Mouse (Mus musculus) liver, embryonic 14.5 days (tissue): ENCODE measurements around the gene Wfikkn1.

Experiments used
- CTCF ChIP-seq: IDR thresholded peaks from 2 replicates; pipeline ENCODE4 v1.5.1; 2016; ENCODE audit warnings: antibody characterized with exemption, low read depth, control low read depth
- EP300 ChIP-seq: IDR thresholded peaks from 2 replicates; pipeline ENCODE4 v1.6.1; 2016; ENCODE audit warnings: antibody characterized with exemption, low read depth

- TF ChIP-seq CTCF = no peak
- TF ChIP-seq EP300 = no peak
These were observed 49.7 kb downstream of the Wfikkn1 start for GRCm38 (mm10) chr17:25830806-25831431.
